Mouse (Mus musculus): ENCODE results near the gene Dync1i1.

GRCm38 (mm10) chr6:5846154-5846553 lies 120.7 kb downstream of the Dync1i1 start:
- TF ChIP-seq POLR2A (IDR thresholded peaks at IDR 0.05; ENCODE audit: borderline replicate concordance, low read depth, low read length): no peak
- no peak for TF ChIP-seq CTCF (IDR thresholded peaks at IDR 0.05; ENCODE audit: low read depth, low read length)

Data from bone marrow macrophage, adult 2 months (primary cell).